Mouse (Mus musculus) urinary bladder, postnatal 4 days (tissue): Measurements from ENCODE around the gene C1qtnf2.

ENCODE experiments used
- DNase-seq, 2 experiments: peaks; one replicate each; pipeline ENCODE4 v3.0.0; 2021 to 2022; ENCODE audit warnings: low spot score in 2 of 2

C1qtnf2 gene

DNA sequence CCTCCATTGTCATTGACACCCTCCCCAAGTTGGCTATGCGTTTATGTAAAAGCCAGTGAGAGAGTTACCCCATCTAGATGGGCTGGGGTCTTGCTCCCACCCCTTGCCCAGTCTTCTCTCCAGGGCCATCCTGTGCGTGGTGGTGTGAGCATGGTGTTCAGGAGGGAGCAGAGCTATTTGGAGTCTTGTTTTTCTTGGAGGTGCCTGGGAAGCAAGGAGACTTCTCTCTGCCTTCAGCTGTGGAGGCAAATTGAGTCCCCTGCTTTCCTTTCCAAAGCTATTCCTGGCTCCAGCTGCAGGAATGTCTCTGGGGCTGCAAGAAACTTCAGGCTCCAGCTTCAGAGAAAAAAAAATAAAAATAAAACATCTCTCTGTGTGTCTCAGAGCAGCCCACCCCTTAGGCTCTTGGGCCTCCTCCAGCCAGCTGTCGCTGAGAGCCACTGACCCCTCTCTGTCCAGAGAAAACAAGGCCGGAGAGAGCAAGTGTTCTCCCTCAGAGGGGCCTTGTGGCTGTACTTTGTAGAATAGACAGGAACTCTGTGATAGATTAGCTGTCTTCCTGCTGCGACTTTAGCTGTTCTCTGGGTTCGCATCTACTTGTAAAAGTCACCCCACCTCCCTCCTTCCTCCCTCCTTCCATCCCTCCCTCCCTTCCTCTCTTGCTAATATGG lies 9.2 kb downstream of the C1qtnf2 start:
- peak in 1 of 2 experiments; percentile 48 for DNase-seq

- no peak for DNase-seq
Observed at GRCm38 (mm10) chr11:43484057-43484456, 10.0 kb downstream of the C1qtnf2 start.

DNA sequence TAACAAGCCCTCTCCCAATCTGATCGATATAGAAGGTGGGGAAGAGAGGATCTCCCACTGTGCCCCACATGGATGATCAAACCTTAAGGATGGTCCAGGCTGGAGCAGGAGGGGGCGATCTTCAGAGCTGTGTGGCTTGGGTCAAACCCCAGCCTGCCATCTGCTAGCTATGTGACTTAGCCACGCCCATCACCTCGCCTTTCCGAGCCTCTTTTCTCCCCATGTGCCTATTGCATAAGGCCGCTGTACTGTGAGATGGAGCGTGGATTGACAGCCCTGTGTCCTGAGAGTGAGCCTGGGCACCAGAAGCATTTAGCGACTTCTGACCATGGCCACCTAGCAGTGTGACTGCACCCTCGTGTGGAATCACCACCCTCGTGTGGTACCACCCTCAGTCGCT lies 10.6 kb downstream of the C1qtnf2 start:
- no peak for DNase-seq

GRCm38 (mm10) chr11:43485855-43486254 lies 11.8 kb downstream of the C1qtnf2 start:
- DNase-seq: no peak

DNA sequence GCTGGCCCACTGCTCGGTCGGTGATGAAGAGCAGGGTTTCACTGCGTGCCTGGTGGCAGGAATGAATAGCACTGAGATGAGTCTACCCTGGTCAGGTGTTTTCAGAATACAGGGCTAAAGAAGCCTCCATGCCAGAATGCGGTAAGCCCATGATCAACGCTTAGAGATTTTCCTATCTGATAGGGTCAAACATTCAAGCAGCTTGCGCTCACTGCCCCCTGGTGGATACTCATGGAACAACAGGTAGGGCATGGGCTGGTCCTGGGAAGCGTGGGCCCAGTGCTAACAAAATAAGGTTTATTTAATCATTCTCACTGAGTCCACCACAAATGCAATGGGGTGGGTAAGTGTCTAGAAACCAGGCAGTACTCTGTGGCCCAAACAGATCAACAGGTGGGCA lies 18.6 kb downstream of the C1qtnf2 start:
- DNase-seq: peak; percentile 45 to 84

- DNase-seq: peak in 1 of 2 experiments; percentile 59
Observed at GRCm38 (mm10) chr11:43493815-43494409, 19.8 kb downstream of the C1qtnf2 start.

DNA sequence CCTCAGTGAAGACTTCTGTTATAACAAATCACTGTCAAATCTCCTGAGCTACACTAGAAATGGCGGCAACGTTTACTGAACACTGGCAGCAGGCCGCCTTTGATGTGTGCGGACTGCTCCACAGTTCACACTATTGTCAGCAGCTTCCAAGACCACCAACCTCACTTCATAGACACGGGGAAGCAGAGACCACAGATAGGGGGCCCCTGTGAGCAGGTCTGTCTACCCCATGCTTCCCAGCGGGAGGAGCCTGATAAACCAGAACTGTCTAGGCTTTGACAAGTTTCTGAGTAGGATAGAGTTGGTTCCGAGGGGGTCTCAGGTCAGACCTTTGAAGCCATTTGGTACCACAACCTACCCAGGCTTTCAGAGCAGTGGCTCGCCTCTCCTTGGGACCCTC lies 21.0 kb downstream of the C1qtnf2 start:
- no peak for DNase-seq

DNA sequence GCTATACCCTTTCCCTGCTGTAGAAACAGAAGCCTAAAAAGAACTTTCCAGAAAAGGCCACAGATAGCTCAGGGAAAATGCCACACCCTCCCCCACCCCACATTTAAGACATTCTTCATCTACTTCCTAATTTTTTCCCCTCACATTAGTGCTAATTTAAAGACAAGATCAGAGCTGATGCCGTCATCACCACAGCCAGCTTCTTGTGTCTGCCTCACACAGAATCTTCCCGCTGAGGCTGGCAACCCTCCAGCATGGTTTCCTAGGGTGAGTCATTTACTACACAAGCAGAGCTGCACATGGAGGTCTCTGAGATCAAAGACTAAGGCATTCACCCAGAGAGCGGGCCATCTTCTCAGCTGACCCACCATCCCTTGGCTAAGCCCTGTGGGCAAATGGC lies 21.5 kb downstream of the C1qtnf2 start:
- DNase-seq: peak in 1 of 2 experiments; percentile 38

GRCm38 (mm10) chr11:43501256-43501655 lies 27.2 kb downstream of the C1qtnf2 start:
- no peak for DNase-seq

DNA sequence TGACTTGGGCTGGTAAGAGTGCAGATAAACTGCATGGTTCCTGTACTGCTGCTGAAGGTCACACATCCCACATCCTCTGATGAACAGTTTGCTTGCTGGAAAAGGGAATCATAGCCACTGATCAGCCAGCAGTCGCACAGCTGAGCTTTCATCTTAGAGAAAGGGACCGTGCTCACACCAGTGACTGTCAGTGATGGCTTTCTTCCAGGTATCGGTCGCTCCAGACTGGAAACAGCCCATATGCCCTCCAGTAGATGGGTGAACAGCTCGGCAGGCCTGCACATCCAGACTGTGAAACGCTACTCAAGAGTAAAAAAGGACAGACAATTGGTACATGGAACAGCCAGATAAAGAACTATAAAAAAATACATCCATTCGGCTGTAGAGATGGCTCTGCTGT lies 31.1 kb downstream of the C1qtnf2 start:
- no peak for DNase-seq

GRCm38 (mm10) chr11:43507976-43508375 lies 33.9 kb downstream of the C1qtnf2 start:
- no peak for DNase-seq

DNA sequence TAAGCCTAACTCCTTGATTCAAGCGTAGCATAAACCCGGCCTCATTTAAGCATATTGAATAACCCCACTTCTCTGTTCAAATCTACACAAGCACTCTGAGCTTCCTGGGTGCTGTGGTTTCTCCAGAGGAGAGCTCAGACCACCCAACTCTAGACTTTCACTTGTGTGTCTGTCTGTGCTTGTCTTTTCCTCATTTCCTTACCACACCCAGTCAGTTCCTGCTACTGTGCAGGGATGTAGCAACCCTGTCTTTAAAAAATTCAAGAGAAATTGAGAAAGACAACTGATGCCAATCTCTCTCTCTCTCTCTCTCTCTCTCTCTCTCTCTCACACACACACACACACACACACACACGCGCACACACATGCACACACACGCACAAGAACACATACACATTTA lies 35.8 kb downstream of the C1qtnf2 start:
- DNase-seq: no peak

DNA sequence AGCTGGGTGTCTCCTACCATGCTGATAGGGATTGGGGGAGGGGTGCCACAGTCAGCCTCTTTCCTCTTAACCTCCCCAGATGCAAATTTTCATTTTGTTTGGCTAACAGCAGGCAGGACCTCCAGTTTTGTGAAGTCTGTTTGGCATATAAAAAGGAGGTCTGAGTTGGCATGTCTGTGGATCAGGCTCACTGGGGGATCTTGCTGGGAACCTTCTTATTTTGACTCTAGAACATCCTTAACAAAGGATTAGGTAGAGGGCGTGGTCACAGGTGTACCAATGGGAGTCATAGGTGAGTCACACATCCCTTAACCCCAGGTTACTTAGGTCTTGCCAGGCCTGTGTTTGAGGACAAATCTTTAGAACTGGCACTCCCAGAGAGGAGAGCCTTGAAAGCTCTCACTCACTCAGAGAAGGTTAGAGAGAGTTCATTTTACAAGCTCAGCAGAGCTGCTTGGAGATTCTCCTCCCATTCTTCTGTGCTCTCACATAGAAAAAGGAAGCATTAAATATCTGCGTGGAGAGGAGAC lies 38.6 kb downstream of the C1qtnf2 start:
- DNase-seq: no peak

DNA sequence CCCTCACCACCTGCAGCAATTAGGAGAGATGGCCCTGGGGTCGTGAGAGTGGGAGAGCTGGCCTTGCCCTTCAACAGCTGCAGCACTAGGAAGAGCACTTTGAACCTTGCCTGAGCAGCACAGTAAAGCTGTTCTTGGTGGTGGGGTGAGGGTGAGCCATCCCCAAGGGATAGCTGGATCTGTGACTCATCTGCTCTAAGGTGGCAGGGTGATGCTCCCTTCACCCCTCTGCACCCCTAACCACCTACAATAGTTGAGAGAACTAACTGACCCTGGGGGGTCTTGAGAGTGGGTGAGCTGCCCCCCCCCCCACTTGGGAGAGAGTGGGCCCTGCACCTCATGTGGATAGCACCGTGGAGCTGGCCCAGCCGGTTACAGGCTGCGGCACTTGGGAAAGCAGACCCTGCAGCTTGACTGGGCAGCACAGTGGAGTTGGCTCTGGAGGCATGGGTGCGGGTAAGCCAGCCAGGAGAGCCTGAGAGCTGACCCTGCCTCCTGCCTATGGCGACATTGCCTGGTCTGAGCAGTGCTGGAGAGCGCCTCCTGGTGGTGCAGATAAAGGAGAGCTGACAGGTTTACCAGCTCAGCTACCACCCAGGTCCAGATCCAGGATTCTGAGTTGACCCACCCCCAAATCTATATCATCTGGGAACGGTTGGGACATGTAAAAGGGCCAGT lies 42.4 kb downstream of the C1qtnf2 start:
- DNase-seq: no peak

DNA sequence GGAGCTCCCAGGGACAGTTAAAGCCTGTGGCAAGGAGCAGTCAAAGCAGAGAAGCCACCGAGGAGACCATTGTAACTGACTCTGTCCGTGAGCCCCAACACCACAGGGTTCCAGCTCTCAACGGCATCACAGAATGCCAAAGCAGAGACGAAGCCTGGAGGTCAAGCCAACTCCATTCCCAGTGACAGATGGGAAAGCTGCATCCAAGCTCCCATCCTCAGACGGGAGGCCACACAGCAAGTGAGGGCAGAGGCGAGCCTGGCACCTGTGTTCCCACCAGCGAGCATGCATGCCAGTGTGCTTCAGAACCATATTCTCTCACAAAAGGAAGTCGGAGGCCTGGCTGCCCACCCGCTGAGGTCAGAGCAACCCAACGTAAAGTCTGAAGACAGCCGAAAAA lies 43.6 kb downstream of the C1qtnf2 start:
- DNase-seq: no peak

DNA sequence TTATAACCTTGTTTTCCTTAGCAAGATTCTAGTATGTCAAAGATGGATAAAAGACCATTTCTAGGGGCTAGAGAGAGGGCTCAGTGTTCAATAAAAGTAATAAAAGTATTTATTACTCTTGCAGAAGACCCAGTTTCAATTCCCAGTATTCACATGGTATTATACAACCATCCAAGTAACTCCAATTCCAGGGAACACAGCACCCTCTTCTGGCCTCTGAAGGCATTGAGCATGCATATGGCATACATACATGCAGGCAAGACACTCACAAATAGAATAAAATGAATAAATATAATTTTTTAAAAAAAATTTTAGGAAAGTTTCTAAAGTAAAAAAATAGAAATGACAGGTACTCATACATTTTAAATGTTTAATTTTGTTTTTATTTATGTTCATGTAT lies 44.0 kb downstream of the C1qtnf2 start:
- no peak for DNase-seq

- DNase-seq: no peak
Observed at GRCm38 (mm10) chr11:43518821-43519220, 44.7 kb downstream of the C1qtnf2 start.

GRCm38 (mm10) chr11:43520521-43520920 lies 46.4 kb downstream of the C1qtnf2 start:
- DNase-seq: no peak

DNA sequence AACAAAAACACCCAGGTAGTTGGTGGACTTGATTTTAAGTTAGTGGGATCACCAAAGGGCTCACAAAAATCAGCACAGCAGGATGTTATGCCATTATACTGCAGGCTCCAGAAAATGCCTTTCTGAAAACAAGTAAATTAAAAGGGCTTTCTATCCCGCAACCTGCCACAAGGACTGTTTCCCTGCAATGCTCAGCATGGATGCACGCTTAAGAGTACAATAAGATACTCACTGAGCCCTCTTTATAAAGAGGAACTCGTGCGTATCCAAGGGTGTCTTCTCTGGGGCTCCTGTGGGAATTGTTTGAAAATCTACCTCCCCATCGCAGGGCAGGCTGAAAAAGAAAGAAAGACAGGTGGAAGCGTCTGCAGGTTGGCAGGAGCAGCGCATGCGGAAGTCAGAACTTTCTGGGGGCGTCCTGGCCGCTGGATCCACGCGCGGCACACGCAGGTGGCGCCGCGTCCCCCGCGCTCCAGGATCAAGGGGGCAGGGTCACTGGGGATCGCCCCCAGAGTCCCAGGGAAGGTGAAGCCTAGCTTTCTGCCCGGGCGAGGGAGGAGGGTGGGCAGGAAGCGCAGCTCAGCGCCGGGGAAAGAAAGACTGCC lies 54.1 kb downstream of the C1qtnf2 start:
- no peak for DNase-seq

GRCm38 (mm10) chr11:43528683-43529499 lies 54.8 kb downstream of the C1qtnf2 start, which contains the start of gene Ccnjl:
Ccnjl (plus strand) TSS chr11:43528784.
- DNase-seq: peak; percentile 65 to 69

GRCm38 (mm10) chr11:43530043-43530442 lies 56.0 kb downstream of the C1qtnf2 start:
- DNase-seq: no peak
